In the genomic region with DNA sequence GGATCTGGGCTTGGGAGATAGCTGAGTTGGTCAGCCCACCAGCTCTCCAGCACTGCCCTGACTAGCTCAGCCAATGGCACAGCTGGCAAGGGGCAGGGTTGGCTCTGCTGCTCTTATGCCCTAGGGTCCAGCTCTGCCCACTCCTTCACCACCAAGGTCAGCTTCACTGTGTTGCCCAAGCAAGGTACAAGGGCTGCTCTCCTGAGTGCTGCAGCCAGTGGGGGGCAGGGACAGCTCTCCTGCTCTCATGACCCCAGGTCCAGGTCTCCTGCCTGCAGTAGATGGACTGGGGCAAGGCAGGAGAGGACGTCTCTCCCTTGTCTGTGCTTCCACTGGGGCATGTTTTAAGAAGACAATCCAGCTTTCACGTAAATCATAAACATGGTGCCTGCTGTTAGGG, we compare ENCODE assay signal across 10 mouse cellular contexts.
"Had no signal": no experiment of that assay in that cellular context is flagged by ENCODE, and none has a peak within 500 bp of the region (broad histone marks: within the 10 kb centered on the region; RNA-seq: fewer than 3 reads in every experiment).

No protein-coding gene starts in this region.

- H3K36me3 ChIP-seq: limb, embryonic 13.5 days; midbrain, embryonic 15.5 days; neural tube, embryonic 12.5 days had no signal

- DNase-seq: left cerebral cortex, postnatal 4 days; lung, adult 18-20 months; lung, postnatal 36 days; thymus, postnatal 14 days had no signal

- H3K4me2 ChIP-seq: limb, embryonic 13.5 days; midbrain, embryonic 15.5 days; neural tube, embryonic 12.5 days had no signal

- H3K4me1 ChIP-seq: midbrain, embryonic 15.5 days had no signal

- H3K9me3 ChIP-seq: limb, embryonic 13.5 days; midbrain, embryonic 15.5 days; neural tube, embryonic 12.5 days had no signal

- H3K27me3 ChIP-seq: midbrain, embryonic 15.5 days had no signal

- H3K9ac ChIP-seq: limb, embryonic 13.5 days; liver, embryonic 14.5 days; midbrain, embryonic 15.5 days; neural tube, embryonic 12.5 days had no signal

- H3K27ac ChIP-seq: limb, embryonic 13.5 days; liver, embryonic 14.5 days; midbrain, embryonic 15.5 days; neural tube, embryonic 12.5 days; stomach, postnatal 0 days had no signal

- H3K4me3 ChIP-seq: limb, embryonic 13.5 days; midbrain, embryonic 15.5 days; neural tube, embryonic 12.5 days had no signal

- ATAC-seq: intestine, embryonic 16.5 days; midbrain, embryonic 15.5 days had no signal
